In genomic region chr5:91949441-91949840, GRCm38 (mm10) we compare ENCODE assay signal across 37 mouse cellular contexts. TPM values are rescaled to one million over a fixed set of nuclear protein-coding genes. Genes with fewer than 3 reads are reported as not detected.
"Had no signal": no experiment of that assay in that cellular context is flagged by ENCODE, and none has a peak within 500 bp of the region (broad histone marks: within the 10 kb centered on the region; RNA-seq: fewer than 3 reads in every experiment).

No protein-coding gene starts in this region.

- H3K9ac ChIP-seq: heart, embryonic 13.5 days; heart, embryonic 15.5 days; hindbrain, embryonic 12.5 days; hindbrain, embryonic 14.5 days; intestine, embryonic 15.5 days; limb, embryonic 12.5 days; liver, embryonic 13.5 days; liver, embryonic 15.5 days; liver, postnatal 0 days had no signal

- H3K27ac ChIP-seq: heart, adult 2 months; heart, embryonic 13.5 days; heart, embryonic 15.5 days; hindbrain, embryonic 10.5 days; hindbrain, embryonic 12.5 days; hindbrain, embryonic 14.5 days; intestine, embryonic 15.5 days; layer of hippocampus, adult 2 months; left cerebral cortex, adult 2 months; limb, embryonic 10.5 days; limb, embryonic 12.5 days; liver, embryonic 13.5 days; liver, embryonic 15.5 days had no signal

- H3K4me1 ChIP-seq: heart, embryonic 15.5 days; hindbrain, embryonic 10.5 days; hindbrain, embryonic 12.5 days; intestine, embryonic 15.5 days; limb, embryonic 10.5 days; limb, embryonic 12.5 days; liver, embryonic 13.5 days; liver, embryonic 15.5 days had no signal

- H3K4me3 ChIP-seq: heart, adult 2 months; heart, embryonic 13.5 days; heart, embryonic 15.5 days; hindbrain, embryonic 10.5 days; hindbrain, embryonic 12.5 days; intestine, embryonic 15.5 days; layer of hippocampus, adult 2 months; left cerebral cortex, adult 2 months; limb, embryonic 10.5 days; limb, embryonic 12.5 days; liver, embryonic 13.5 days; liver, embryonic 15.5 days had no signal

- DNase-seq: gastrocnemius, postnatal 25 days; heart, adult 2 months; heart, postnatal 14 days; heart, postnatal 4 days; kidney, adult 18-20 months; kidney, adult 8-10 months; kidney, postnatal 10 days; kidney, postnatal 25 days; kidney, postnatal 4 days; liver; liver, embryonic 13.5 days; liver, postnatal 0 days had no signal

- H3K9me3 ChIP-seq: heart, embryonic 13.5 days; heart, embryonic 15.5 days; hindbrain, embryonic 10.5 days; hindbrain, embryonic 12.5 days; intestine, embryonic 15.5 days; limb, embryonic 10.5 days; limb, embryonic 12.5 days; liver, embryonic 13.5 days; liver, embryonic 15.5 days had no signal

RNA-seq across cellular contexts. Expression of gene Odaph, which starts 37.8 kb away (rescaled TPM):
- total RNA-seq: gastrocnemius, adult 8-10 months; gastrocnemius, postnatal 25 days; gastrocnemius, postnatal 4 days; granulocyte monocyte progenitor cell, adult 5-6 weeks; heart, adult 2 months; heart, postnatal 14 days; heart, postnatal 4 days; layer of hippocampus, adult 2 months; layer of hippocampus, postnatal 25 days; left cerebral cortex, adult 2 months; left cerebral cortex, postnatal 14 days; left cerebral cortex, postnatal 36 days had no signal
- polyA plus RNA-seq: heart, adult 2 months; heart, embryonic 11.5 days; heart, embryonic 13.5 days; heart, embryonic 15.5 days; heart, postnatal 0 days; hindbrain, embryonic 10.5 days; hindbrain, embryonic 12.5 days; hindbrain, embryonic 14.5 days; inflammation-experienced regulatory T-cells, adult 6 months; intestine, embryonic 15.5 days; intestine, postnatal 0 days; kidney, embryonic 14.5 days; kidney, embryonic 16.5 days; limb, embryonic 10.5 days; limb, embryonic 12.5 days; limb, embryonic 14.5 days; liver, embryonic 11.5 days; liver, embryonic 13.5 days; liver, embryonic 15.5 days; liver, postnatal 0 days had no signal
